Mouse (Mus musculus) cerebellum, adult 8-10 months (tissue): ENCODE measurements at regions not wholly inside any gene's neighbourhood (a gene's known extent, or its start where the extent isn't known, plus 50 kb on each side); places are given as distances from the start of the nearest gene placed in this dataset.
"Not testable (repeated sequence)": the region's sequence is repeated elsewhere in the genome, so short reads cannot be mapped to it uniquely, and the experiment has no call there.

Experiments
- DNase-seq: peaks from one replicate; pipeline ENCODE4 v3.0.0; 2022

DNA sequence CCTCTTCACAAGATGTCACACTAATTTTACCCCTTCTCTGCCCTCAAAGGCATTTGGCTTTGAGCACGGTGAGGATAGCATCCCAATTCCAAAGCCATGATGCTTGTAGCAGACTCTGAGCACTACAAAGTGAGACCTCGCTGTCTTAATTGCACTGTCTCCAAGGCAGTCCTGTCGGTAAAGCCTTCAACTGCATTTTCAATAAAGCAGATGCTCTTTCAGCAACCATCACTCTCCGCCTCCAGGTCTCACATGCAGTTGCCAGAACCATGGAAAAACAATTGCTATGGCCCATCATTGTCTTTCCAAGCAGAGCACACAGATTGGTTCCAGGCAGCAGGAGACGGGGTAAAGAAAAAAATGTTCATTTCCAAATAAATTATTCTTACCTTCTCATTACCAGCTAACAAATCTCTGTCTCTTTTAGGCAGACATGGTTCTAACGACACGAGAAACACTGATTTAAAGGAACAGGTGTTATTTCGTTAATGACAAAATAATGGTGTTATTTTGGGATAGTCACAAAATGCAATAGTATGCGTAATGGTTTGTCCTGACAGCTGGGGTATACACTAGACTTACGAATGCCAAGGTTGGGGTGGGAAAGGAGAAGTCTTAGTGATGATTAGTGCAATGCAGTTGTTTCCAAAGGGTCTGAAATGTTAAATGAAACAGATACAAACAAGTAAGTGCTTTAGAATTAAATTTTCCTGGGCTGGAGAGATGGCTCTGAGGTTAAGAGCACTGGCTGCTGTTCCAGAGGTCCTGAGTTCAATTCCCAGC, 175.2 kb downstream of the Enc1 start:
- DNase-seq, result no peak

DNA sequence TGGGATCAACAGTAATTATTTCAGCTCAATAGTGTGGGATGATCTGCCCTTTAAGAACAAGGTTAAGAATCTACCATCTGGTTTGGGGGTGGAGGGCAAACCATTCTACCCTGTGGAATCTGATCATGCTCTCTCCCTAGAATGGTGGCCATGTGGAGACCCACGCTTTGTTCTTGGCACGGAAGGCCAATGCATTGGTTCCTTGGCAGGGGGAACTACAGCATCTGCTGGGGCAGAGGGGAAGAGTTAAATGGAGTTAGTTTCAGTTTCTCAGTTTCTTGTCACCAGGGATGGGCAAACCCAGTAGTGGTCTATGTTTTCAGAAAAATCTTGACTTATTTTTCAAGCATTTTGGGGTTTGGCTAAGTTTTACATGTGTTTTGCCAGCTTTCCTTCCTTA, 174.5 kb downstream of the Enc1 start:
- DNase-seq, result no peak

DNA sequence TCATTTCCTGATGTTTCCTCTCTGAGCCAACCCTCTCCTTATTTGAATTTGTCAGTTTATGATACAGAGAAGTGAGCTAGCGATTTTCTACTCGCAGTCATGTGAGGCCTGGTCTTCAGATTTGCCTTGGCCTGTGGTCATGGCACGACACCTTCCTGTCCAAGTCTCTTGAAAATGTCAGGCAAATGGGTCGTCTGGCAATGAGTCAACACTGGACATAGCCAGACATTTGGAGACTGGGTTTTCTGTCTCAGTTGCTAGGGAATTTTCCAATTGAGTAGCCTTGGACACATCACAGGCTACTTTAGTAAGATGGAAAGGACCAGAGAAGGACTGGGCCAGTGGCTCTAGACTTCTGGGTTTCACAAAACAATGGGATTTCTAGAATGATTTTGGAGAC, 171.2 kb downstream of the Enc1 start:
- DNase-seq, result no peak

DNA sequence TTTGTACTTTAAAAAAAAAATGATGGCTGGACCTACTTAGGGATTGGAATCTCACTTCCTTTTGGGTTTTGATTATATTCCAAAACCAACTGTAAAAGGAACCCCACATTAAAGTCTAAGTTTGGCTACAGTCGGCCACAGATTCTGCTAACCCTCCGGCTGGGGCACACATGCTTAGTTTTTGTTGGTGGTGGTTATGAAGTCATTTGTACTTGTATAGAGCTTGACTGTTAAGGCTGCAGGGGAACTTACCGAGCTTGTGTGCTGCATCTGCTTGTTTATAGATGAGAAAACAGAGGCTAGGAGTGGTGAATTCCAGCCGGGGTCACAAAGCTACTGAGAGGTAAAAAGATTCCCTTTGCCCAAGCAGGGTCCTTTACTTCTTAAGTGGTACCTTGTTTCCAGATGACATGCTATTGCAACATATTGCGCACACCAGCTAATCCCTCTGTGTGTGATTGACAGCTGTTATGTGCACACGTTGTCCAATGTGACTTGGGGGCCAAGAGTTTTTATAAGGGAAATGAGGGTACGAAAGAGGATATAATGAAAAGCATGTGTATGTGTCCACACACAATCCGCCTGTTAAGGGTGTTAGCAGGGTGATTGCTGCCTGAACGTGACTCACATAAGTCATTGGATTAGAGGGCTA, 169.8 kb downstream of the Enc1 start:
- DNase-seq, result no peak

DNA sequence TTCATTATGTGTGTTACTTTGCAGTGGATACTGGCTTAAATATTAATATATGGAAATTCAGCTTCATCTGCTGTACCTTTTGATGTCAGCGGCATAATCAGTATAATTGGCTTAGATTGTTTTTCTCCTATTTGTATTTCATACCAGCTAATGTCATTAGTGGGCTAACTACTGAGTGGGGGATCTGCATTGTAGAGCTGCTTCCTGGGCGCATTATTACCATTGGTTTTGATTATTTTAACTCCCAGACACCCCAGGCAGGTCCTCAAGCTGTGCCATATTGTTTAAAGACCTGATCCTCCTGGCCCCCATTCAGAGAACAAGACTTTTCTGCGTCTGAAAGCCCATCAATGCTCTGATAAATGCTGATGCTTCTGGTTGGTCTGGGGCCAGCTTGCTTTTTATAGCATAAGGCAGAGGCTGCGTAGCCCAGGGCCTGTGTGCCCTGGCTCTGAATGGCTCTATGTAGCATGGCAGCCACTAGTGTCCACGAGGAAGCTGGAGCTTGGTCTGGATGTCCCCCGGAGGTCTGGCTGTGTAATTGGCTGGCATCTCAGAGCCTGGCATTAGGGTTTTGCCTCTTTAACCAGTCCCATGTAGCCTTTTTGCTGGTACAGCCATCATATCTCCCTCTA, 169.1 kb downstream of the Enc1 start:
- no peak for DNase-seq

DNA sequence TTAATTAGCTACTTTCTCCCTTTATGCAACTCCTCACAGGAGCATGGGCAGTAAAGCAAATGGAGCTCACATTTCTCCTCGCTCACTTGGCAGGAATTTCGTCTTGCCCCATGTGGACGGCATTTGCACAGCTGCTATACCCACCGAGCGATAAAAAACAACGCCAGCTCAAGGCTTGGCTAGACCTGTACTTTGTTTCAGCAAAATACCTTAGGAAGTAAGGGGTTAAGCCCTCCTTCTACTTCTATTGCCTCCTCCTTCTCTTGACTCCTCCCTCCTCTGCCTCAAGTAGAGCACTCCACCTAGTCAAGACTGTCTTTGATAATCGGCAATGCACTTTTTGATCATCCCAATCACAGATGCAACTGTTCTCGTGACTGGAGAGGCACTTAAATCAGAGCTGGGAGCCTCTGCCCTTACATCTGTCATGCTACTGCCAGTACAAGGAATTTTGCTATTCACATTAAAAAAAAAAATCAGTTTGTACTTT, 168.4 kb downstream of the Enc1 start:
- no peak for DNase-seq

DNA sequence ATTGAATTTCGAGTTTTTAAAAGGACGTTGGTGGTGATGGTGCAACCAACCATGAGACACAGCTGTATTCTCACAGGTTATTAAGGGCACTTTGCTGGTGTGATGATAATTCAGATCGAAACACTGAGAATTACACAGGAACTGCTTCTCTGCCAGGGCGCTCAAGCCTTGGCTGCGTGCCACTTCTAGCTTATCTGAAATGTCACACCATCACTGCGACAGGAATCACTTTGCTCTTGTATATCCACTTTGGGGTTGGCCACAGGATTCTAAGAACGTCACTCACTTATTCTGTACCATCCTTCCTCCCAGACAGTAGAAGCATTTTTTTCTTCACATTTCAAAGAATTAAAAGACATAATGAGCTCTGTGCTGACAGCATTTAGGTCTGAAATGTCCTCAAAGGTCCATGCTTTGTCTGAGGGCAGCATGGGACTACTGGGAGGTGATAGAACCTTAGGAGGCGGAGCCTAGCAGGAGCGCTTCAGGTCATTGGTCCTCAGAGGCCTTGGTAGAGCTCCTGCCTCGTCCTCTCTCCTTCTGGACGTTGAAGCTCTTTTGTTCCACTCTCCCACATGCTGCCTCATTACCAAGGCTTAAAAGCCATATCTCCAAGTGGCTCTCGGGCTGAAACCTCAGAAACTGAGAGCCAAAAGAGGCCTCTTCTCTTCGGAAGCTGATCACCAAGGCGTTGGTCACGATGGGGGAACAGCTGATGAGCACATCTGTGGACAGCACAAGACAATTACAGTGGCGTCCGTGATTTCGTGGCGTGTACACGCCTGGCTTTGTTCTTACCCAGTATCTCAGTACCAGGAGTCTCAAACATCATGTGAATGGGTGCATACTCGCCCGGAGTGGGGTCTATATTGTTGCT, 167.7 kb downstream of the Enc1 start:
- no peak for DNase-seq

DNA sequence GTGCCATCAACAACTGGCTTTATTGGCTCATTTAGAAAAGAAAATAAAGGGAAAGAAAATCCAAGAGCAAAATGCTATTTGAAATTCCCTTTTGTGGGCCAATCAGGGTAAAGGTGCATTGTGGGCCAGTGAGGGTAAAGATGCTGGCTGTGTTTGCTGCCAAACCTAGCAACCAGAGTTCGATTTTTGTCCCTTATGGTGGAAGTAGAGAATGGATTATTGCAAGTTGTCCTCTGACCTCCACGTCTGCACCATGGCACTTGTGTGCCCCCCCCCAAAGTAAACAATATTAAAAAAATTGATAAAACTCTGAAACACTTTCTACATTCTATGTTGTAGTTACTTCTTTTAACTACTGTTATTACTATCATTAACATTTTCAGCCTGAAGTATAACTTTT, 166.9 kb downstream of the Enc1 start:
- no peak for DNase-seq

DNA sequence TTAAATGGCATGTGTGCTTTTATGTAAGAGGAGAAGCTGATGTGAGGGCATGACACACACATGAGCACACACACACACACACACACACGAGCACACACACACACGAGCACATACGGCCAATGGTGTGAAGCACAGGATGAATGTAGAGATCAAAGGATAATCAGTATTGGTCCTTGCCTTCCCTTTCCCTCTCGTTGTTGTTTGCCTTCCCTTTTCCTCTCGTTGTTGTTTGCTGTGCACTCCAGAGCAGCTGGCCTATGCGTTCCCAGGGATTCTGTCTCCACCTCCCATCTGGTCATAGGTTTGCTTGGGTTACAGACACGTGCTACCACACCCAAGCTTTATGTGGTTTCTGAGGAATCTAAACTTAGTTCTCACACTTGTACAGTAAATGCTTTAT, 165.8 kb downstream of the Enc1 start:
- no peak for DNase-seq

DNA sequence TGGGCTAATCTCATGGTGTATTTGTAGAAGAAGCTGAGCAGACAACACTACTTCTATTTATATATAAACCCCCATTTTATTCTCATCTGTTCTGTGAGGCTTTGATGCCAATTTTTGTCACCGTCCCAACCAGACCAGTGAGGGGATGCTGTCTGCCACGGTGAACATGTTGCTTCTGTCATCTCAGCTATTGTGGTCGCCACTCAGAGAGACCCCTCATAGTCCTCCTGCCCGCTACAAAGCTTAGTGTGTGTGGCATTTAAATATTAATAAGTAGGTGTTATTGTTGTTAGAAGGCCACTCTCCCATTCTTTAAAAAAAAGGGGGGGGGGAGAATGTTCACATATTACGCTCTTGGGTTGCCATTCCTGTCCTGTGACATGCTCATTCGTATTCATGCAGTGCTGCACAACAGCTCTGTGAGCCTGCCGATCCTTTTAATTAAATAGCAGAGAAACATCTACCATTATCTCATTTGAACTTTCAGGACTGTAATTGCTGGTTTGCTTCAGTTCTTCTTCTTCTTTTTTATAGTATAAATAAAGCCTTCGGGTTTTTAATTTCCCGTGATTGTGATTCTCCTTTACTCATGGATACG, 161.4 kb downstream of the Enc1 start:
- no peak for DNase-seq

DNA sequence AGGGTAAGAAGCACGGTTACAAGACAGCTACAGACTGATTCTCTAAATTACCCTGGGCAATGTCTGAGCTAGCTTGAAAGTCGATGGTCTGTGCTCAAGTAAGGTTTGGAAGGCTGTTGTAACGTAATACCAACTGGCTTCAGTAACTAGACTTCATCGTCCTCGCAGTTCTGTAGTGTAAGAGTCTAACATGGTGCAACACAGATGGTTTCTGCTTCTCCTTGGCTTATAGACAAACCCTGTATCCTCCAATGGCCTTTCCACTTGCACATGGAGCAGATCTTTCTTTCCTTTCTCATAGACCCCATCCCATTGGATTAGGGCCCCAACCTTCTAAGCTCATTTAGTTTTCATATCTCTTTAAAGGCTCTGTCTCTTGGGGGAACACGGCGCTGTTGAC, 160.7 kb downstream of the Enc1 start:
- DNase-seq, result no peak

DNA sequence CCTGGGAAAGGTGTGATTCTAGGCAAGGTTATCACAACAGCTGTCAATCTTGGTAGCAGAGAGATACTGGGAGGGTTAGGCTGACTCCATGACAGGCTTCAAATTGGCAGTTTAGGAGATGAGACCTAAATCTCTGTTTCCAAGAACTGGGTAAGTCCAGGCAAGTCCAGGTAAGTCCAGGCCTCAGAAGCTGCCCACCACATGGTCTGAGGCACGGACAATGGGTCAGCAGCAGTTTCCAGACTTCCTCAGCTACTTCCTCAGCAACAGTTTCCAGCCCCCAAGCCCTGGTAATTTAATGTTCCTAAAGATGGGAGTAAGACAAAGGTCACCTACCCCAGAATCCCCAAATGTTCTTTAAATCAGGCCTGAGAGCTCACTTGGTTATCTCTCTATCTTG, 157.1 kb downstream of the Enc1 start:
- no peak for DNase-seq

DNA sequence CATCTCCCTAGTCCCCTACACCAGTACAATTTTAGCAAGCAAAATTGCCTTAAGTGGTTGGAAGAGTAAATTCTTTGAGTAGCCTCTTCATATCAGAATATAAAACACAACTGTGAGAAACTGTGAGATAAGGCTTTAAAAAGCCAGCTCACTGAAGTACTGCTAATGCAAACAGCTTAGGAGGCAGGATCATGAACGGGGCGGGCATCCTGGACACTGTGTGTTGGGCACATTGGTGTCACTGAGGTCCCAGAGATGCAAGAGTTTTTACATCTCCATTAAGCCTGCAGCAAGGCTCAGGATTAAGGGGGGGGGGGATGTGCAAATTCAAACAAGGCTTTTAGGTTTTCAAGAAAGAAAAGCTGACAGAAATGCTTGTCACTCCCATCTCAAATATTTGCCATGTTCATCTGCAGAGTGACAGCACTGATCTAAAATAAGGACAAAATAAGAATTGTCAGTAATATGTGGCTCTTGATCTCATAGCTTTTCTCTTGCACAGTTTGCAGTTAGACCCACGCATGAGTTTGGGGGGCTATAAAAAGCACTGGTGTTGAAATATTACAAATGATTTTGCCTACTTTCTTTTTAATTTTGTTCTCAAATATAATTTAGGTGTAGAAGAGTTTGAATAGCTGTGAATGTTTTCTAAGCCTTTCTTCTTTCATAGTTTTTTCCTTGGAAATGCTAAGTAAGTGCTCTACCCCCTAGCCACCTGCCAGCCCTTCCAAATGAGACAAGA, 156.2 kb downstream of the Enc1 start:
- DNase-seq, result no peak

DNA sequence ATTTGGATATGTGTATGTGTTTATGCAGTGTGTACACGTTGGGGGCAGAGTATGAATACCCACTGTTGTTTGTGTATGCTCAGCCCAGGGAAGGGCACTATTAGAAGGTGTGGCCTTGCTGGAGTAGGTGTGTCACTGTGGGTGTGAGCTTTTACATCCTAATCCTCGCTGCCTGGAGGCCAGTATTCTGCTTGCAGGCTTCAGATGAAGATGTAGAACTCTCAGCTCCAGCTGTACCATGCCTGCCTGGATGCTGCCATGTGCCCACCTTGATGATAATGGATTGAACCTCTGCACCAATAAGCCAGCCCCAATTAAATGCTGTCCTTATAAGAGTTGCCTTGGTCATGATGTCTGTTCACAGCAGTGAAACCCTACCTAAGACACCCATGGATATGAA, 155.4 kb downstream of the Enc1 start:
- not testable (repeated sequence) for DNase-seq

DNA sequence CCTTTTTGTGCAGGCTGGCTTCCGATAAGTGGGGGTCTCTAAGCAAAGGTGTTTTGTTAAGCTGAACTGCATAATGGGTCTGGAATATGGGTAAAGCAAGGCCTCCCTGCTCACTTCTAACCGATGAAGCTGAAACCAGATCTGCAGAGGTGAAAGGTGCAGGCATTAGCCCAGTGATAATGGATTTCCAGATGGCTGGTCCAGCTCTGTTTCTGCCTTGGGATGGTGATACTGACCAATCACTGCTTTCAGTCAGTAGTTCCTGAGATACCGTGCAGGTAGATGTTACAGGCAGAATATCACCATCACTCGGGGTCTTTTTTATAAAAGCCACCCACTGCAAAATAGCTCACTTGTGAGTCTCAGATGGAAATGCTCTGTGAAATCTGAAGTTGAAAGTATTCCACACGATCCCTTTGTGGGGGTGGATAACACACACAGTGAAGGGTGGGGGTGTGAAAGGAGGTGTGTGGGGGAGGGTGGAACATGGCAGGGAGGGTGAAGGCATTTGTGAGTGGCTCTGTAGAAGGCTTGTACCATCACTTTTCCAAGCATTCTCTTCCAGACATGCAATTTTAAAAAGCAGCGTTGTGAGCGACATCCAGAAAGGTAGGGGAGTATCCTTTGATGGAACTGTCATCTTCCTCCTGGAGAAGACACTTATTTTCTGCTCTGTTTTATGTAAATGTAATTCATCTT, 154.0 kb downstream of the Enc1 start:
- no peak for DNase-seq

DNA sequence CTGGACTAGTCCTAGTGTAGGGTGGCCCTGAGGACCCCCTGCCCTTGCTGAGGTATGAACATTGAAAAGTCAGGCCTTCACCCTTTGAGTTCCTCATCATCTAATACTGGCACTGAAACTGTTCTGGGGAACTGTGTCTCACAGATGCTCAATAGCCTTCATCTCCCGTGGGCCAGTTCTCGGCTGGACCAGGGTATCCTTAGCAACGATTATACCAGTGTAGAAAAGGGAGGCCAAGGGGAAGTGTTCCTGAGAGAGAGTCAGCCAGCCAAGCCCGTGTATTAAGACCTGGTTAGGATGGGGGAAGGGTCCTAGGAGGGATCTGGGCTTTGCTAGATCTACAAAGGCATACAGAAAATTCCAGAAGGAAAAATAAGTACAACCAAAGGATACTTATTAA, 153.2 kb downstream of the Enc1 start:
- DNase-seq, result no peak

DNA sequence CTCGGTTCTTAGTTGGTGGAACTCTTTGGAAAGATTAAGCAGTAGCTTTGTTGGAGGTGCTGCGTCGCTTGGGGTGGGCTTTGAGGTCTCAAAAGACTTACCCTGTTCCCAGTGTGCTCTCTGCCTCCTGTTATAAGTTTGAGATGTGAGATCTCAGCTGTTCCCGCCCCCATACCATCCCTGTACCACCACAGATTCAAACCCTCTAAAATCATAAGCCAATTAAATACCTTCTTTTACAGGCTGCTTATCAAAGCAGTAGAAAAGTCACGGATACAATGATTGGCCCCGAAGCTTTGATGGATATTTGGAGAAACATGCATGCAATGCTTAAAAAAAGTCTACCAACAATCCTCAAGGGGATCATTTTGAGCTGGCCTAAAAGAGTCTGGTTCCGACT, 152.6 kb downstream of the Enc1 start:
- DNase-seq, result no peak

DNA sequence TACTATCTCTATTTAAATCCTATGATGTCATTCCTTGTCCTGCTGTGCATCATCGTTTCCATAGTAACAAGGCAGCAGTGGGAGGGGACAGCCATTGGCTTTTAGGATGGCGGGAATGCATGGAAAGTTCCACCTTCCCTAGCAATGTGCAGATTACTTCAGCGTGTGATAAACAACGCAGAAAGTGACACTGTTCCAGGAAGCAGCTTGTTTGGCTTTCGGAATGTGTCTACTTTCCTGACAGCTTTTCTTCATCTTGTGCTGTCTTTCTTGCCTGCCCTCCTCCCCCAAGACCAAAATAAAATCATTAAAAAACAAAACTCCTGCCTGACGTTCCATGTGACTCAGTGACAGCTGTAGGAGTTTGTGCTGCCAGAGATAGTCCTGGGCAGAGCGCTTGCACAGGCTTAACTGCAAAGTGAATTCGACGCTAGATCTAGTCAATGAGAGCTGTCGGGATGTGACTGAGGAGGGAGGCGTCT, 149.6 kb downstream of the Enc1 start:
- no peak for DNase-seq

DNA sequence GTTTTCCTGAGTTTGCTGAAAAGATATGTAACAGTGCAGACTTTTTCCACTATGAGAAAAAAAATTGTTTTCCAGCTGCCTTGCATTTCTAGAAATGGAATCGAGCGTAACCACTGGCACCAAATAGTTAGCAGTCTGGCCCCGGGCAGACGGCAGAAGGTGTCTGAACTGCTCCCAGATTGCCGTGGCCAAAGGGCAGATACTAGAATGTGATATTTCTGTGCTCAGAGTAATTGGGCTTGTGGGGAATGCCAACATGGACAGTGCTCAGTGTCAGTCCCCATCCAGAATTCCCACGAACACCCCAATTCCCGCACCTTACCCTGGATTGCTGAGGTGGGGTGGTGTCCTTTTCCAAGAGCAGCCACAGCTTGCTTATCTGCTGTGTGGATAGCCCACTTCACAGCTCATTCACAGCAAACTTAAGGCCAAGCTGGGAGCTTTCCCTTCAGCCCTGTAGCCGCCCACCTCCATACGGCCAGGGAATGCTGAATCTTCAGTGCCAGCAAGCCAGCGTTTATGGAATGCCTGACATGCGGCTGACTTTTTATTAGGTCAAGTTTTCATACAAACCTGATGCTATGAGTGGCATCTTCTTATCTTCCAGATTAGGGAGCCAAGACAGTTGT, 148.1 kb downstream of the Enc1 start:
- DNase-seq, result no peak

DNA sequence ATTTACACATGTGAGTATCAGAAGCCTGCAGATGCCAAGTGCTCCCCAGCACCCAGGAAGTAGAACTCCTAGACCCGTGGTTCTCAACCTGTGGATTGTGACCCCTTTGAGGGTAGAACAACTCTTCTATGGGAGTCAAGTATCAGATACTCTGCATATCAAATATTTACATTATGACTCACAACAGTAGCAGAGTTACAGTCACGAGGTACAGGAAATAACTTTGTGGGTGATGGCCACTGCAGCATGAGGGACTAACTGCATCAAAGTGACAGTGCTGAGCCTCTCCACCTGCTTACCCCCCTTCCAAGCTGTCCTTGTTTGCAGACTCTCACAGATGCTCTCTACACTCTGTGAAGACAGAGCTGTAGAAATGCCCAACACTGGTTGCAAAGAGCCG, 145.6 kb downstream of the Enc1 start:
- no peak for DNase-seq

DNA sequence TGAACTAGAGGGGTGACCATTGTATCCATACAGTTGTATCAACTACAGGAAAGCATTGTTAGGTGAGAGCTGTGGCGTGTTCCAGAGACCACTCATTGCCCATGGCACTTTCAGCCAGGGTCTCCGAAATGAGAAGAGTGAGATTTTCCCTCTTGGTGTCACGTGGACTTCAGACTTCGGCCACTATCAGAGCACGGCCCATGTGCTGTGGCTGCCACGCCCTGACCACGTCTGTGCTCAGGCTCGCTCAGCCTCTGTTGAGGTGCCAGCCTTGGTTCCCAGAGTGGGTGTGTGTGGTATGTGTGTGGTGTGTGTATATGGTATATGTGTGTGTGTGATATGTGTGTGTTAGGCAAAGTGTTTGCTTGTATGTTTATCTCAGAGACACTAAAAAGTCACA, 144.6 kb downstream of the Enc1 start:
- no peak for DNase-seq
